9 mouse cellular contexts compared by ENCODE assay signal in genomic region chr4:57904638-57905037, GRCm38 (mm10). TPM values are rescaled to one million over a fixed set of nuclear protein-coding genes. Genes with fewer than 3 reads are reported as not detected.
DNase-seq lines count a peak whose midpoint lies in the region; ATAC-seq lines count a peak whose summit lies in the region.
"Had no signal": no experiment of that assay in that cellular context is flagged by ENCODE, and none has a peak within 500 bp of the region (broad histone marks: within the 10 kb centered on the region; RNA-seq: fewer than 3 reads in every experiment).

No protein-coding gene starts in this region.

- no peaks in the 10 kb centered on the region for H3K36me3 ChIP-seq in midbrain, embryonic 11.5 days (ENCODE audit: control insufficient read depth, insufficient read depth, low read length)
- H3K36me3 ChIP-seq in midbrain, embryonic 10.5 days: no peaks in the 10 kb centered on the region
- H3K36me3 ChIP-seq in forebrain, embryonic 16.5 days (ENCODE audit: control insufficient read depth, insufficient read depth): no peaks in the 10 kb centered on the region
- H3K36me3 ChIP-seq in stomach, embryonic 14.5 days (ENCODE audit: control insufficient read depth, insufficient read depth, low read length): no peaks in the 10 kb centered on the region

- H3K9ac ChIP-seq in midbrain, embryonic 11.5 days (ENCODE audit: low read length): no peak overlapping the region
- H3K9ac ChIP-seq in forebrain, embryonic 16.5 days (replicated peaks; ENCODE audit: low read depth, low read length): no peak overlapping the region
- H3K9ac ChIP-seq in stomach, embryonic 14.5 days (replicated peaks; ENCODE audit: low read depth, low read length): no peak overlapping the region

- ATAC-seq in midbrain, embryonic 11.5 days (ENCODE audit: low FRiP score): peak; percentile 41; the same call in 1 of the 2 replicates
- ATAC-seq in forebrain, embryonic 16.5 days: peak; percentile 36
- ATAC-seq in stomach, embryonic 14.5 days (ENCODE audit: insufficient number of reproducible peaks, insufficient read depth, low FRiP score, low read depth): peak; percentile 44; the same call in 1 of the 2 replicates
- ATAC-seq in cerebellum, adult (ENCODE audit: insufficient number of reproducible peaks, low FRiP score, low TSS enrichment): no peak
- no peak for ATAC-seq in megakaryocyte progenitor cell, adult 5-6 weeks (replicated peaks; ENCODE audit: poor library complexity)

- DNase-seq in midbrain, embryonic 11.5 days (ENCODE audit: low spot score, missing footprints): no peak
- DNase-seq in midbrain, embryonic 10.5 days (ENCODE audit: low spot score): no peak
- DNase-seq in kidney, postnatal 14 days: peak; percentile 74
- no peak for DNase-seq in adrenal gland, adult 8-10 months
- DNase-seq: layer of hippocampus, adult 9-11 months had no signal

- no peaks in the 10 kb centered on the region for H3K4me1 ChIP-seq in midbrain, embryonic 11.5 days (ENCODE audit: control insufficient read depth, insufficient read depth, low read length)
- peaks cover 15% of the 10 kb centered on the region for H3K4me1 ChIP-seq in midbrain, embryonic 10.5 days
- 0 out of 2 replicates have a peak, but pooled peaks cover 3% of the 10 kb centered on the region for H3K4me1 ChIP-seq in forebrain, embryonic 16.5 days (replicated peaks; ENCODE audit: control insufficient read depth, insufficient read depth, low read length)
- peaks cover 2% of the 10 kb centered on the region; the same call in 1 of the 2 replicates for H3K4me1 ChIP-seq in stomach, embryonic 14.5 days (ENCODE audit: control insufficient read depth, insufficient read depth, low read length)

- 32% methylated on average over 9 of the region's 9 CpGs for WGBS in midbrain, embryonic 11.5 days
- 34% methylated on average over 9 of the region's 9 CpGs for WGBS in midbrain, embryonic 10.5 days
- 32% methylated on average over 9 of the region's 9 CpGs for WGBS in forebrain, embryonic 16.5 days
- WGBS in stomach, embryonic 14.5 days: 25% methylated on average over 9 of the region's 9 CpGs

- no peak overlapping the region for H3K4me2 ChIP-seq in midbrain, embryonic 11.5 days
- no peak overlapping the region for H3K4me2 ChIP-seq in forebrain, embryonic 16.5 days (ENCODE audit: low read length)
- H3K4me2 ChIP-seq in stomach, embryonic 14.5 days (replicated peaks; ENCODE audit: low read depth, low read length): no peak overlapping the region

- no peak overlapping the region for H3K4me3 ChIP-seq in midbrain, embryonic 11.5 days (ENCODE audit: low read depth, low read length)
- no peak overlapping the region for H3K4me3 ChIP-seq in midbrain, embryonic 10.5 days
- H3K4me3 ChIP-seq in forebrain, embryonic 16.5 days (replicated peaks; ENCODE audit: low read length): no peak overlapping the region
- no peak overlapping the region for H3K4me3 ChIP-seq in stomach, embryonic 14.5 days (ENCODE audit: low read depth, low read length)

- H3K27me3 ChIP-seq in midbrain, embryonic 11.5 days (ENCODE audit: control insufficient read depth, insufficient read depth, low read length): no peaks in the 10 kb centered on the region
- H3K27me3 ChIP-seq in midbrain, embryonic 10.5 days (ENCODE audit: low read depth, poor library complexity, severe bottlenecking): 0 out of 2 replicates have a peak, but pooled peaks cover 3% of the 10 kb centered on the region
- no peaks in the 10 kb centered on the region for H3K27me3 ChIP-seq in forebrain, embryonic 16.5 days (replicated peaks; ENCODE audit: control insufficient read depth, insufficient read depth, low read length)
- H3K27me3 ChIP-seq in stomach, embryonic 14.5 days (ENCODE audit: control insufficient read depth, insufficient read depth, low read length): no peaks in the 10 kb centered on the region

- no peak overlapping the region for H3K27ac ChIP-seq in midbrain, embryonic 11.5 days (ENCODE audit: low read depth, low read length)
- no peak overlapping the region for H3K27ac ChIP-seq in midbrain, embryonic 10.5 days (replicated peaks)
- no peak overlapping the region for H3K27ac ChIP-seq in forebrain, embryonic 16.5 days (ENCODE audit: low read length)
- H3K27ac ChIP-seq in stomach, embryonic 14.5 days (ENCODE audit: low read length): no peak overlapping the region

- H3K9me3 ChIP-seq in midbrain, embryonic 11.5 days (ENCODE audit: control insufficient read depth, low read length): no peaks in the 10 kb centered on the region
- no peaks in the 10 kb centered on the region for H3K9me3 ChIP-seq in midbrain, embryonic 10.5 days (replicated peaks)
- H3K9me3 ChIP-seq in forebrain, embryonic 16.5 days (ENCODE audit: control insufficient read depth, low read length): no peaks in the 10 kb centered on the region
- no peaks in the 10 kb centered on the region for H3K9me3 ChIP-seq in stomach, embryonic 14.5 days (ENCODE audit: control insufficient read depth, low read depth, low read length)

RNA-seq across cellular contexts. Expression of gene D630039A03Rik, which starts 11.5 kb away (rescaled TPM):
- polyA plus RNA-seq in midbrain, embryonic 11.5 days (2014; fragmentation: Nextera tagmentation; extraction: Ambion mirVana): 0.04 TPM in 1 of 2 replicates, not detected in the other
- polyA plus RNA-seq in midbrain, embryonic 10.5 days (2016; fragmentation: Nextera tagmentation; extraction: Ambion mirVana): 0.07 and 0.10 TPM in 2 replicates
- polyA plus RNA-seq in forebrain, embryonic 16.5 days (2015; fragmentation: Nextera tagmentation; extraction: Ambion mirVana): not detected in 2 replicates
- 9.4 and 9.9 TPM in 2 replicates for polyA plus RNA-seq in stomach, embryonic 14.5 days (2014; fragmentation: Nextera tagmentation; extraction: Ambion mirVana)
- total RNA-seq in megakaryocyte progenitor cell, adult 5-6 weeks (2015): not detected in 2 replicates
- 0.34 TPM in 1 of 2 replicates, not detected in the other for total RNA-seq in megakaryocyte progenitor cell, adult 5-6 weeks (2017)
- 10 to 100 TPM; 13.0 to 17.0 (median 15.0) TPM for total RNA-seq in adrenal gland, adult 8-10 months (2022)

RNA-seq across cellular contexts. Expression of gene Txn1, which starts 51.6 kb away (rescaled TPM):
- polyA plus RNA-seq in midbrain, embryonic 11.5 days (2014; fragmentation: Nextera tagmentation; extraction: Ambion mirVana): 404 and 408 TPM in 2 replicates
- polyA plus RNA-seq in midbrain, embryonic 10.5 days (2016; fragmentation: Nextera tagmentation; extraction: Ambion mirVana): 382 and 417 TPM in 2 replicates
- polyA plus RNA-seq in forebrain, embryonic 16.5 days (2015; fragmentation: Nextera tagmentation; extraction: Ambion mirVana): 261 and 274 TPM in 2 replicates
- polyA plus RNA-seq in stomach, embryonic 14.5 days (2014; fragmentation: Nextera tagmentation; extraction: Ambion mirVana): 466 and 478 TPM in 2 replicates
- 427 and 511 TPM in 2 replicates for total RNA-seq in megakaryocyte progenitor cell, adult 5-6 weeks (2015)
- total RNA-seq in megakaryocyte progenitor cell, adult 5-6 weeks (2017): 214 and 220 TPM in 2 replicates
- total RNA-seq in adrenal gland, adult 8-10 months (2022): 100 to 1,000 TPM; 215 to 295 (median 238) TPM

Comparison
In these comparisons a context has a peak if more than half of its experiments do, and no peak if none do; other contexts are left out.
1. ATAC-seq: peak in midbrain, embryonic 11.5 days (single experiment), forebrain, embryonic 16.5 days (single experiment) and stomach, embryonic 14.5 days (single experiment); none in cerebellum, adult (single experiment) and megakaryocyte progenitor cell, adult 5-6 weeks (single experiment).